Mouse (Mus musculus) large intestine, adult 2 months (tissue): Measurements from ENCODE around the gene Dmrt1. TPM values are rescaled to one million over a fixed set of nuclear protein-coding genes. Genes with fewer than 3 reads are reported as not detected.
"Not testable (repeated sequence)": the region's sequence is repeated elsewhere in the genome, so short reads cannot be mapped to it uniquely, and the experiment has no call there.

Experiments
- DNase-seq: peaks from one replicate; pipeline ENCODE4 v3.0.0-alpha.2; 2012; ENCODE audit warnings: low read depth, low spot score
- WGBS: fragments of 180-500 bp; shearing (Covaris S2); methylation state at CpG from one replicate; pipeline ENCODE4 v1.1.7; 2018; 5-methylcytosine and 5-hydroxymethylcytosine counted together
- polyA plus RNA-seq: library from polyadenylated mRNA; depleted of rRNA; stranded (reverse); fragments of >200 nt; gene quantifications from 2 replicates; pipeline ENCODE4 v1.2.3, GENCODE M21; 2012; rRNA removed

The Dmrt1 gene
- polyA plus RNA-seq = not detected in 2 replicates

- no peak for DNase-seq
- WGBS = 3% methylated on average over 64 of the region's 64 CpGs
Measured at GRCm38 (mm10) chr19:25505360-25506196, at the start of gene Dmrt1. TSS of gene Dmrt1 (plus strand) at chr19:25505618.

- no peak for DNase-seq
- WGBS = 80% methylated on average over 8 of the region's 8 CpGs
Measured at GRCm38 (mm10) chr19:25460760-25461159, 44.7 kb upstream of the Dmrt1 start.

- WGBS = 60% methylated on average over 20 of the region's 20 CpGs
- DNase-seq = no peak
Measured at GRCm38 (mm10) chr19:25461553-25462320, 43.7 kb upstream of the Dmrt1 start.

GRCm38 (mm10) chr19:25475806-25476205 is 29.6 kb upstream of the Dmrt1 start:
- 62% methylated on average over 4 of the region's 4 CpGs for WGBS

GRCm38 (mm10) chr19:25479152-25479669 is 26.2 kb upstream of the Dmrt1 start:
- 90% methylated on average over 5 of the region's 5 CpGs for WGBS
- no peak for DNase-seq

More at GRCm38 (mm10) chr19:25475806-25476205, 29.6 kb upstream of the Dmrt1 start:
- not testable (repeated sequence) for DNase-seq

GRCm38 (mm10) chr19:25480820-25481219 is 24.6 kb upstream of the Dmrt1 start:
- DNase-seq = no peak
- WGBS = 79% methylated on average over 6 of the region's 6 CpGs

GRCm38 (mm10) chr19:25486561-25486960 is 18.9 kb upstream of the Dmrt1 start:
- DNase-seq = no peak
- WGBS = 18% methylated on average over 14 of the region's 14 CpGs

- DNase-seq = no peak
- 25% methylated on average over 1 of the region's 1 CpGs for whole genome bisulfite sequencing
Measured at GRCm38 (mm10) chr19:25487350-25487749, 18.1 kb upstream of the Dmrt1 start.

GRCm38 (mm10) chr19:25488546-25488945 is 16.9 kb upstream of the Dmrt1 start:
- WGBS = 21% methylated on average over 2 of the region's 2 CpGs
- no peak for DNase-seq

GRCm38 (mm10) chr19:25489546-25489945 is 15.9 kb upstream of the Dmrt1 start:
- no peak for DNase-seq
- WGBS = 68% methylated on average over 2 of the region's 2 CpGs

GRCm38 (mm10) chr19:25497434-25497833 is 8.0 kb upstream of the Dmrt1 start:
- WGBS = 74% methylated on average over 6 of the region's 6 CpGs
- DNase-seq = no peak

- no peak for DNase-seq
- 15% methylated on average over 10 of the region's 10 CpGs for WGBS
Measured at GRCm38 (mm10) chr19:25504878-25505277, 540 bp upstream of the Dmrt1 start.

- DNase-seq = no peak
- 5% methylated on average over 23 of the region's 23 CpGs for WGBS
Measured at GRCm38 (mm10) chr19:25506616-25507015, 1.2 kb downstream of the Dmrt1 start.

- no peak for DNase-seq
- WGBS = 35% methylated on average over 12 of the region's 12 CpGs
Measured at GRCm38 (mm10) chr19:25514986-25515530, 9.6 kb downstream of the Dmrt1 start.

GRCm38 (mm10) chr19:25524156-25524555 is 18.7 kb downstream of the Dmrt1 start:
- DNase-seq = no peak
- WGBS = 44% methylated on average over 6 of the region's 6 CpGs

- DNase-seq = no peak
- 97% methylated on average over 20 of the region's 20 CpGs for WGBS
Measured at GRCm38 (mm10) chr19:25525726-25526125, 20.3 kb downstream of the Dmrt1 start.

GRCm38 (mm10) chr19:25529673-25530072 is 24.3 kb downstream of the Dmrt1 start:
- DNase-seq = no peak
- WGBS = 34% methylated on average over 12 of the region's 12 CpGs

GRCm38 (mm10) chr19:25545714-25546340 is 40.4 kb downstream of the Dmrt1 start:
- 35% methylated on average over 13 of the region's 13 CpGs for WGBS
- DNase-seq = no peak

- DNase-seq = no peak
- WGBS = 75% methylated on average over 9 of the region's 9 CpGs
Measured at GRCm38 (mm10) chr19:25547086-25547643, 41.7 kb downstream of the Dmrt1 start.
